Mouse (Mus musculus): ENCODE data around the gene Ctsq. TPM values are rescaled to one million over a fixed set of nuclear protein-coding genes. Genes with fewer than 3 reads are reported as not detected.
"Not testable (repeated sequence)": the region's sequence is repeated elsewhere in the genome, so short reads cannot be mapped to it uniquely, and the experiment has no call there.

Gene Ctsq
- polyA plus RNA-seq (2016; fragmentation: Nextera tagmentation; extraction: Ambion mirVana), result not detected in 2 replicates

- no peak within 1 kb of the TSS for H3K4me2 ChIP-seq
- H3K4me1 ChIP-seq, result no peaks in the 10 kb centered on the region
- no peak within 1 kb of the TSS for H3K9ac ChIP-seq
- no peaks in the 10 kb centered on the region for H3K27me3 ChIP-seq
- ATAC-seq (ENCODE audit: low FRiP score), result no peak
- WGBS, result 55% methylated on average over 3 of the region's 3 CpGs
- no peak within 1 kb of the TSS for H3K27ac ChIP-seq
- peaks cover 21% of the 10 kb centered on the region; the same call in 1 of the 2 replicates for H3K9me3 ChIP-seq
- no peak within 1 kb of the TSS for H3K4me3 ChIP-seq (replicated peaks)
- H3K36me3 ChIP-seq (replicated peaks), result no peaks in the 10 kb centered on the region
These were observed at the start of gene Ctsq for GRCm38 (mm10) chr13:61040531-61040930. Gene Ctsq (minus strand): TSS chr13:61040631.

- Histone ChIP-seq H3K9me3 (peaks cover 45% of the 10 kb centered on the region), H3K4me3 (replicated peaks) (no peak overlapping the region), H3K27me3 (no peaks in the 10 kb centered on the region), H3K36me3 (replicated peaks) (no peaks in the 10 kb centered on the region), H3K4me1 (no peaks in the 10 kb centered on the region), H3K9ac (no peak overlapping the region), H3K4me2 (no peak overlapping the region), H3K27ac (no peak overlapping the region)
- no peak for ATAC-seq (ENCODE audit: low FRiP score)
- WGBS, result 89% methylated on average over 3 of the region's 3 CpGs
These were observed 17.6 kb downstream of the Ctsq start for GRCm38 (mm10) chr13:61022785-61023184.

DNA sequence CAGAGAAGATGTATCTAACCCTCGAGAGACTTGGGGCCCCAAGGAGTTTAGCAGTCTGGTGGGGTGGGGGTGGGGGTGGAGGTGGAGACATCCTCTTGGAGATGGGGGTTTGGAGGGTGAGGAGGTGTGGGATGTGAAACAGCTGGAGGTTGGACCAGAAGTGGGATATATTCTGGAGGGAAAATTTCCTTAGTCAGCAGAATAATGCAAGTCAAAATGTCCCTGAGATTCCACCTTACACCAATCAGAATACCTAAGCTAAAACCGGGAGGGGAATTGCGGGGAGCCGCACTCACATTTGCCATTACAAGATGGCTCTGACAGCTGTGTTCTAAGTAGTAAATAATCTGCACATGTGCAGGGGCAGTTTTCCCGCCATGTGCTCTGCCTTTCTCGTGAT, 18.6 kb downstream of the Ctsq start:
- Histone ChIP-seq H3K27ac (no peak overlapping the region), H3K4me1 (no peaks in the 10 kb centered on the region), H3K9ac (no peak overlapping the region), H3K4me2 (no peak overlapping the region), H3K36me3 (replicated peaks) (no peaks in the 10 kb centered on the region), H3K9me3 (peaks cover 42% of the 10 kb centered on the region), H3K27me3 (no peaks in the 10 kb centered on the region), H3K4me3 (replicated peaks) (no peak overlapping the region)
- no peak for ATAC-seq (ENCODE audit: low FRiP score)
- 76% methylated on average over 5 of the region's 6 CpGs for WGBS

GRCm38 (mm10) chr13:61010171-61010570, 30.3 kb downstream of the Ctsq start:
- WGBS, result 77% methylated on average over 4 of the region's 4 CpGs

DNA sequence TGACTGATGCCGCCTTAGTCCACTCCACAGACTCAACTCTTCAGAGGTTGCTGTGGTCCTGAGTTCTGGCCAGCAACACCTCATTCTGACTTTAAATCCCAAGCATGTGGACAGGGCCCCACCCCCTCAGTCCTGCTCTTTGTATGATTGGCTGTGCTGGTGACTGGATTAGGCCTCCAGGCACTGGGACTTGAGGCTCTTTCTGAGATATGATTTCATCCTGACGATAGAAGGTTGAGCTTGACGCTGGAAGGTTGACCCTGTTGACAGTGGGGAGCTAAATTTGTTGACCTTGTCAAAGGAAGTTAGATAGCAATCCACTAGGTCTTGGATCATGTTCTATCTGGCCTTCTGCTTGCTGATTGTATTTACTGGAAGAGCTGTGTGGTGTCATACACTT, 34.6 kb downstream of the Ctsq start, which contains the start of gene Ctsj:
TSS of gene Ctsj (minus strand) at position 101 of the 400 bp plus-strand sequence.
- peaks cover 36% of the 10 kb centered on the region; the same call in 1 of the 2 replicates for H3K9me3 ChIP-seq

More at GRCm38 (mm10) chr13:61010171-61010570, 30.3 kb downstream of the Ctsq start:
- no peak overlapping the region for H3K4me2 ChIP-seq
- ATAC-seq (ENCODE audit: low FRiP score), result no peak
- H3K4me1 ChIP-seq, result no peaks in the 10 kb centered on the region
- H3K9ac ChIP-seq, result no peak overlapping the region
- no peak overlapping the region for H3K4me3 ChIP-seq (replicated peaks)
- H3K9me3 ChIP-seq, result peaks cover 36% of the 10 kb centered on the region
- H3K36me3 ChIP-seq (replicated peaks), result no peaks in the 10 kb centered on the region
- H3K27me3 ChIP-seq, result no peaks in the 10 kb centered on the region
- no peak overlapping the region for H3K27ac ChIP-seq

GRCm38 (mm10) chr13:60997600-60997999, 42.8 kb downstream of the Ctsq start:
- no peaks in the 10 kb centered on the region for H3K4me1 ChIP-seq
- H3K9me3 ChIP-seq, result peaks cover 31% of the 10 kb centered on the region
- H3K4me2 ChIP-seq, result no peak overlapping the region
- H3K4me3 ChIP-seq (replicated peaks), result no peak overlapping the region
- H3K27me3 ChIP-seq, result no peaks in the 10 kb centered on the region
- 59% methylated on average over 2 of the region's 2 CpGs for WGBS
- H3K36me3 ChIP-seq (replicated peaks), result no peaks in the 10 kb centered on the region
- no peak overlapping the region for H3K27ac ChIP-seq
- no peak for ATAC-seq (ENCODE audit: low FRiP score)
- H3K9ac ChIP-seq, result no peak overlapping the region

More for the DNA sequence above, 34.6 kb downstream of the Ctsq start, which contains the start of gene Ctsj:
- Histone ChIP-seq H3K4me1 (no peaks in the 10 kb centered on the region), H3K27ac (no peak within 1 kb of the TSS), H3K4me3 (replicated peaks) (no peak within 1 kb of the TSS), H3K36me3 (replicated peaks) (no peaks in the 10 kb centered on the region), H3K9ac (no peak within 1 kb of the TSS), H3K4me2 (no peak within 1 kb of the TSS), H3K27me3 (no peaks in the 10 kb centered on the region)
- WGBS, result 79% methylated on average over 3 of the region's 3 CpGs
- no peak for ATAC-seq (ENCODE audit: low FRiP score)

DNA sequence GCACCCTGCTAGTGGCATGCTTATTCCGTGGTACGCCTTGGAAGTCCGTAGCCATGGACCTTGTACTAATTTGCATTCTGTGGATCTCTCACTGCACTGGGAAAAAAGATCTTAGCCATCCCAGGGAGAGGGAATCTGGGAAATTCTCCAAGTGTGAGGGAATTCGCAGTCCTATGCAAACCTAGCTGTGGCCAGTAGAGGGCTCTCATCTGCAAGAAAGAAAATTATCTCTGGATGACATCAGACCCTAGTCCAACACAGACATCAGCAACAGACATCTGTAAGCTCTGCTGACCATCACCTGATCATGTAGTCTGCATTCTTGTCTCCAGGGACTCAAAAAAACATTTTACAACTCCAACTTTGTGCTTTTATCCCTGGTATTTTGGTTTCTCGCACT, 53.5 kb downstream of the Ctsq start:
- not testable (repeated sequence) for H3K4me1 ChIP-seq; H3K36me3 ChIP-seq (replicated peaks); ATAC-seq (ENCODE audit: low FRiP score); H3K4me2 ChIP-seq; H3K4me3 ChIP-seq (replicated peaks); H3K9me3 ChIP-seq; H3K27ac ChIP-seq; H3K27me3 ChIP-seq; H3K9ac ChIP-seq
- 76% methylated on average over 4 of the region's 5 CpGs for WGBS

Other genes with a start within 250 kb of the Ctsq start
- not detected in 2 replicates for gene Ctsll3, start 237.8 kb downstream of the Ctsq start, polyA plus RNA-seq (2016; fragmentation: Nextera tagmentation; extraction: Ambion mirVana)
- gene 4930486L24Rik, start 176.2 kb downstream of the Ctsq start, polyA plus RNA-seq (2016; fragmentation: Nextera tagmentation; extraction: Ambion mirVana), result 0.14 TPM in 1 of 2 replicates, not detected in the other
- gene Gm49392, start 143.7 kb downstream of the Ctsq start, polyA plus RNA-seq (2016; fragmentation: Nextera tagmentation; extraction: Ambion mirVana), result not detected in 2 replicates
- 1.2 and 1.3 TPM in 2 replicates for gene Ctla2b, start 143.2 kb downstream of the Ctsq start, polyA plus RNA-seq (2016; fragmentation: Nextera tagmentation; extraction: Ambion mirVana)
- gene Tpbpb, start 135.8 kb downstream of the Ctsq start, polyA plus RNA-seq (2016; fragmentation: Nextera tagmentation; extraction: Ambion mirVana), result not detected in 2 replicates
- not detected in 2 replicates for gene Gm49393, start 105.0 kb downstream of the Ctsq start, polyA plus RNA-seq (2016; fragmentation: Nextera tagmentation; extraction: Ambion mirVana)
- 0.96 and 1.1 TPM in 2 replicates for gene Gm49391, start 104.1 kb downstream of the Ctsq start, polyA plus RNA-seq (2016; fragmentation: Nextera tagmentation; extraction: Ambion mirVana)
- gene Ctla2a, start 104.0 kb downstream of the Ctsq start, polyA plus RNA-seq (2016; fragmentation: Nextera tagmentation; extraction: Ambion mirVana), result 8.2 and 11.0 TPM in 2 replicates
- not detected in 2 replicates for gene Tpbpa, start 98.6 kb downstream of the Ctsq start, polyA plus RNA-seq (2016; fragmentation: Nextera tagmentation; extraction: Ambion mirVana)
- not detected in 2 replicates for gene Ctsj, start 34.7 kb downstream of the Ctsq start, polyA plus RNA-seq (2016; fragmentation: Nextera tagmentation; extraction: Ambion mirVana)
- gene Ctsr, start 123.6 kb upstream of the Ctsq start, polyA plus RNA-seq (2016; fragmentation: Nextera tagmentation; extraction: Ambion mirVana), result not detected in 2 replicates
- not detected in 2 replicates for gene Cts6, start 162.8 kb upstream of the Ctsq start, polyA plus RNA-seq (2016; fragmentation: Nextera tagmentation; extraction: Ambion mirVana)
- not detected in 2 replicates for gene Cts8, start 214.7 kb upstream of the Ctsq start, polyA plus RNA-seq (2016; fragmentation: Nextera tagmentation; extraction: Ambion mirVana)
- not detected in 2 replicates for gene Gm49398, start 248.2 kb upstream of the Ctsq start, polyA plus RNA-seq (2016; fragmentation: Nextera tagmentation; extraction: Ambion mirVana)

Data from forebrain, embryonic 12.5 days (tissue).